Mouse (Mus musculus) embryonic facial prominence, embryonic 13.5 days (tissue): ENCODE measurements around the gene Chmp4b. TPM values are rescaled to one million over a fixed set of nuclear protein-coding genes. Genes with fewer than 3 reads are reported as not detected.

Source experiments
- ATAC-seq: fragments of 200-750 bp; cut with Nextera tagmentation; 2 replicates; pipeline ENCODE4 v1.8.0; 2017; ENCODE audit warnings: low read depth; ENCODE audit not compliant: insufficient number of reproducible peaks, insufficient read depth, low FRiP score, low TSS enrichment
- H3K27ac ChIP-seq: fragments of 300-500 bp; sonication (generic); 2 replicates; pipeline ENCODE4 v1.5.1; 2015; ENCODE audit warnings: moderate library complexity, mild to moderate bottlenecking, inconsistent platforms
- H3K27me3 ChIP-seq: fragments of 300-500 bp; sonication (generic); 2 replicates; pipeline ENCODE4 v1.6.1; 2015; ENCODE audit warnings: mild to moderate bottlenecking, inconsistent platforms
- H3K36me3 ChIP-seq: fragments of 300-500 bp; sonication (generic); 2 replicates; pipeline ENCODE4 v1.6.1; 2015; ENCODE audit warnings: mild to moderate bottlenecking, inconsistent platforms
- H3K4me1 ChIP-seq: fragments of 300-500 bp; sonication (generic); 2 replicates; pipeline ENCODE4 v1.6.1; 2015; ENCODE audit warnings: inconsistent platforms
- H3K4me2 ChIP-seq: fragments of 300-500 bp; sonication (generic); 2 replicates; pipeline ENCODE4 v1.6.1; 2015; ENCODE audit warnings: moderate library complexity, mild to moderate bottlenecking, inconsistent platforms
- H3K4me3 ChIP-seq: fragments of 300-500 bp; sonication (generic); 2 replicates; pipeline ENCODE4 v1.5.1; 2015; ENCODE audit warnings: mild to moderate bottlenecking, inconsistent platforms
- H3K9ac ChIP-seq: fragments of 300-500 bp; sonication (generic); 2 replicates; pipeline ENCODE4 v1.6.1; 2015; ENCODE audit warnings: mild to moderate bottlenecking, inconsistent platforms
- H3K9me3 ChIP-seq: fragments of 300-500 bp; sonication (generic); 2 replicates; pipeline ENCODE4 v1.6.1; 2016; ENCODE audit warnings: inconsistent platforms
- WGBS: fragments of 180-500 bp; shearing (Covaris S2); methylation state at CpG from one replicate; pipeline ENCODE4 v1.1.7; 2015; ENCODE audit warnings: mixed read lengths; 5-methylcytosine and 5-hydroxymethylcytosine counted together
- polyA plus RNA-seq: library from polyadenylated mRNA; unstranded; fragments of >200 nt; fragmentation: Nextera tagmentation; extraction: Ambion mirVana; gene quantifications from 2 replicates; pipeline ENCODE4 v1.2.1, GENCODE M21; 2015

Chmp4b gene
- polyA plus RNA-seq, 1 experiment from 2014 or later = 34.7 TPM

DNA sequence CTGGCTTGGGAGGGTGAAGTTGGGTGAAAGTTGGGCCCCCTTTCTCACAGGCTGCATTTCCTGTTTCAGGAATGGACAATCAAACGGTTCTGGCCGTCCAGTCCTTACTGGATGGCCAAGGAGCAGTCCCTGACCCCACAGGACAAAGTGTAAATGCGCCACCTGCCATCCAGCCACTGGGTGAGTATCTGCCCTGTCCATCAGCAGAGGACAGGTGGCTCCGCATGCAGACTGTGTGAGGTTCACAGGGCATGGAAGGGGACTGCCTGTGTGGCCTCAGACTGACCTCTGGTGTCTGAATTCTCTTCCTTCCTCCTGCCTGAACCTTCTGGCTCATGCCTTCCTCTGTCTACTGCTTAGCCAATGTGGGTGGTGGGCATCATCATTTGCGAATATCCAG is 29.8 kb upstream of the Chmp4b start:
- ATAC-seq = no peak
- no peak overlapping the region for H3K9ac ChIP-seq
- no peak overlapping the region for H3K4me2 ChIP-seq
- no peaks in the 10 kb centered on the region for H3K27me3 ChIP-seq
- WGBS = 77% methylated on average over 5 of the region's 5 CpGs
- no peak overlapping the region for H3K4me3 ChIP-seq
- H3K27ac ChIP-seq = no peak overlapping the region
- H3K36me3 ChIP-seq = peaks cover 37% of the 10 kb centered on the region
- H3K4me1 ChIP-seq = no peaks in the 10 kb centered on the region
- no peaks in the 10 kb centered on the region for H3K9me3 ChIP-seq

DNA sequence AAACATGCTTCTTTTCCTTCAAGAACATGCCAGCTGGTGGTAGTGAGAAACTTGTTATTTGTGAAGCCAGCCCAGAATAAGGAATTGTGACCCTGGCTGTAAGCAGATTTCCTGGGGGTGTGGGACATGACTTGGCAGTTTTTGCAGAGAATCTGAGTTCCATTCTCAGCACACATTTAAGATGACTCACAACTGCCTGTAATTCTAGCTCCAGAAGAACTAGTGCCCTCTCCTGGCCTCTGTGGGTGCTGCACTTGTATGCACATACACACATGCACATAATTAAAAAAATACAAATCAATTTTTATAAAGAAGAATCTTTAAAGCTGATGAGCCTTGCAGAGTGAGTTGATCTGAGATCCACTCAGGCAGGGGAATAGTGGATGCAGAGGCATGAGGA is 27.4 kb upstream of the Chmp4b start:
- H3K4me1 ChIP-seq = no peaks in the 10 kb centered on the region
- no peaks in the 10 kb centered on the region for H3K9me3 ChIP-seq
- H3K9ac ChIP-seq = no peak overlapping the region
- peaks cover 47% of the 10 kb centered on the region for H3K36me3 ChIP-seq
- H3K27ac ChIP-seq = no peak overlapping the region
- no peak overlapping the region for H3K4me3 ChIP-seq
- no peaks in the 10 kb centered on the region for H3K27me3 ChIP-seq
- ATAC-seq = no peak
- H3K4me2 ChIP-seq = no peak overlapping the region

DNA sequence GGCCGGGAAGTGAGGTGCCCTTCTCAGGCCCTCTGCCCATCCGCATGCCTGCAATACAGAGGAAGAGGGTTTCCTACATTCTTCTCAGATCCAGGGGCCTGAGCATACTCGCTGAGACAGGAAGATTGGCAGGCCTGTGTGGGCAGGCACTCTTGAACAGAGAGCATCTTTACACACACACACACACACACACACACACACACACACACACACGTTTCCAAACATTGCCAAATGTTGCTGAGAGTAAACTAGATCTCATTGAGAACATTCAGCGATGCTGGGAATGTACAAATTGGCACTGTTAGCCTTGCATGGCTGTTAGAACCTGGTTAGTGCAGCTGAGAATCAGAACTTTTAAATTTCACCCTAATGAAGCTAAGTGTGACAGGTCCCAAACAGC is 21.0 kb upstream of the Chmp4b start:
- no peaks in the 10 kb centered on the region for H3K4me1 ChIP-seq
- no peaks in the 10 kb centered on the region for H3K9me3 ChIP-seq
- no peak for ATAC-seq
- 77% methylated on average over 5 of the region's 5 CpGs for WGBS
- H3K27ac ChIP-seq = no peak overlapping the region
- H3K27me3 ChIP-seq = no peaks in the 10 kb centered on the region
- H3K9ac ChIP-seq = no peak overlapping the region
- peaks cover 62% of the 10 kb centered on the region for H3K36me3 ChIP-seq
- no peak overlapping the region for H3K4me3 ChIP-seq
- no peak overlapping the region for H3K4me2 ChIP-seq

DNA sequence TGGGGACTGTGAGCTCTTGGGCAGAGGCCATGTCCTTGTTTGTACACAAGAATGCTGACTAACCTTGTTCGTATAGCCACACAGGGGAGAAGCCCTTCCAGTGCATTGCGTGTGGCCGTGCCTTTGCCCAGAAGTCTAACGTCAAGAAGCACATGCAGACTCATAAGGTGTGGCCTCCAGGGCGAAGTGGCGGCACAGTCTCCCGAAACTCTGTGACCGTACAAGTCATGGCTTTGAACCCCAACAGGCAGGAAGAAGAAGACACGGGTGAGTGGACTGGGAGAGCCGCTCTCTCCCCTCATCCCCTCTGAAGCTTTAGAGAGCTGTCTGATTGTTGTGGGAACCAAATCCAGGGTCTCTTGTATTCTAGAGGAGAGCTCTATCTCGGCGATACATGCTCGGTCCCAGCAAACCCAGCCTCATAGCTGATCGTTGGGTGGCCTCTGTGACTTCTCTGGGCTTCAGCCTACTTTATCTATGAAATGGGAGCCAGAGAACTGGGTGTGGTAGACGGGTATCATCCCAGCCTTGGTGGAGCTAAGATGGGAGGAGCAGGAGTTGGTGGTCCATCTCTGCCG is 19.2 kb upstream of the Chmp4b start:
- no peaks in the 10 kb centered on the region for H3K27me3 ChIP-seq
- H3K9me3 ChIP-seq = no peaks in the 10 kb centered on the region
- H3K27ac ChIP-seq = no peak overlapping the region; the same call in 1 of the 2 replicates
- no peak overlapping the region for H3K4me2 ChIP-seq
- ATAC-seq = no peak
- peaks cover 63% of the 10 kb centered on the region for H3K36me3 ChIP-seq
- no peaks in the 10 kb centered on the region for H3K4me1 ChIP-seq
- 90% methylated on average over 16 of the region's 16 CpGs for WGBS
- no peak overlapping the region for H3K9ac ChIP-seq
- no peak overlapping the region for H3K4me3 ChIP-seq

DNA sequence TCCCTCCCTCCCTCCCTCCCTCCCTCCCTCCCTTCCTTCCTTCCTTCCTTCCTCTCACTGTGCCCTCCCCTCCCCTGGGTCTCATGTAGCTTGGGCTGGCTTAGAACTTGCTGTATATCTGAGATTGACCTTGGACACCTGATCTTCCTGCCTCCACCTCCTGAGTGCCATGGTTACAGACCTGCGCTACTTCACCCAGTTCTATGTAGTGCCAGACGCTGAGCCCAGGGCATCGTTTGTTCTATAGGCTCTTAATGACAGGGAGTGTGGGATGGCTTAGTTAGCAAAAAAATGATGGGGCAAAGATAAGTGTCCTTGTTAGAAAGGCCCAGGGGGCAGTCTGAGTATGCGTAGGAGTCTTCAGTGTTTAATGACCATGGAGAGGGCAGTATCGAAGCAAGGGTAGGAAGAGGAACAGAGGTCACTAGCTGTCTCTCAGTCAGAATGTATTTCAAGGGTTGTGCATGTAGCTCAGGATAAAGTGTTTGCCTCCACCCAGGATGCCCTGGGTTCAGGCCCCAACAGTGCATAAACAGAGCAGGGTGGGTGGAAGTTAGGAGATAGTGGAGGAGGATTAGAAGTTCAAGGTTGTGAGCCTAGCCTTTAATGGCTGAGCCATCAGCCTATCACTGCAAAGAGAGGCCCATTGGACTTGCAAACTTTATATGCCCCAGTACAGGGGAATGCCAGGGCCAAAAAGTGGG is 18.3 kb upstream of the Chmp4b start:
- no peak overlapping the region for H3K4me3 ChIP-seq
- H3K9ac ChIP-seq = no peak overlapping the region
- H3K36me3 ChIP-seq = peaks cover 65% of the 10 kb centered on the region
- 90% methylated on average over 5 of the region's 5 CpGs for WGBS
- H3K27me3 ChIP-seq = no peaks in the 10 kb centered on the region
- no peak overlapping the region for H3K27ac ChIP-seq
- H3K4me2 ChIP-seq = no peak overlapping the region
- no peak for ATAC-seq
- no peaks in the 10 kb centered on the region for H3K4me1 ChIP-seq
- peaks cover 1% of the 10 kb centered on the region; the same call in 1 of the 2 replicates for H3K9me3 ChIP-seq

DNA sequence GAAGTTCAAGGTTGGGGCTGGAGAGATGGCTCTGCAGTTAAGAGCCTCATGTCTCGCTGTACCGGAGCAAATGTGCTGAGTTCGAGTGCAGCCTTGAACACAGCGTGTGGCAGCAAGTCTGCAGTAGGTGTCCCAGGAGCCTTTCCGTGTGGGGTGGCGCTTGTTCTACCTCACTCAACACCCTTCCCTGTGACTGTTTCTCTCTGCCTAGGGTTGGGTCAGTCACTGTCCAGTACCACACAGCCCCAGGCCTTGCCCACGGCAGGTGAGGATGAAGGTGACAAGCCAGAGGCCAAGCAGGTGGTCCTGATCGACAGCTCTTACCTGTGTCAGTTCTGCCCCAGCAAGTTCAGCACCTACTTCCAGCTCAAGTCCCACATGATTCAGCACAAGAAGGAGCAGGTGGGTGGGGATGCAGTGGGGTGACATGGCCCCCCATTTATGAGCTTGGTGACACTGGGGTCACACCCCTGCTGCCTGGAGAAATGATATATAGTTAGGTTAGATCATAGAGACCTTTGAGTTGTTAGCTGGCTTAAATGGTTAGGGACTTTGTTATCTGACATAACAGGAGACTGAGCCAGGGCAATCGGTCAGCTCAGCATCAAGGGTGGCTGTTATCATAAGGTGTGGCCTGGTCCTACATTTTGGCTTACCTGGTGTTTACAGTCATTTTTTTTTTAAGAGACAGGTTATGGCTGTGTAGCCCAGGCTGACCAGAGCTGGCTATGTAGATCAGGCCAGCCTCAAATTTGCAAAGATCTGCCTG is 17.4 kb upstream of the Chmp4b start:
- H3K4me3 ChIP-seq = no peak overlapping the region
- H3K27ac ChIP-seq = no peak overlapping the region
- H3K9ac ChIP-seq = no peak overlapping the region
- H3K9me3 ChIP-seq = peaks cover 5% of the 10 kb centered on the region
- no peak overlapping the region for H3K4me2 ChIP-seq
- H3K36me3 ChIP-seq = peaks cover 66% of the 10 kb centered on the region
- no peaks in the 10 kb centered on the region for H3K27me3 ChIP-seq
- WGBS = 93% methylated on average over 9 of the region's 9 CpGs
- no peaks in the 10 kb centered on the region for H3K4me1 ChIP-seq
- ATAC-seq = no peak

DNA sequence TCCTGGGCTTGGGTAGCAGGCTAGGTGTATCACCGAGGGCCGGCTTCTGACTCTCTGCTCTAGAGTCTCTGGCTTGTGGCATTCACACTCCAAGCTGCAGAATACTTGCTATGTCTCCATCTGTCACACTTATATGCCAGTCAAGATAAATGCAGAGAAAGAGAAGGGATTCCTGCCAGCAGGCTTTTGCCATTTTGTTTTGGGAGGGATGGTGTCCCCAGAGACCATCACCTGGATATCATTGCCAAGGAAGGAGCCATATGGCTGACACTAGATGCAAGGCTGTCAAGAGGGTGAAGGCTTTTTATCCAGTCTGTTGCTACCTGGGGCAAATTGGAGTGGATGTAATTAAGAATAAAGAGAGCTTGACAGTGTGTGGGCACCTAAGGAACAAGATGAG is 15.7 kb upstream of the Chmp4b start:
- peaks cover 58% of the 10 kb centered on the region for H3K36me3 ChIP-seq
- H3K4me3 ChIP-seq = no peak overlapping the region
- ATAC-seq = no peak
- 92% methylated on average over 2 of the region's 2 CpGs for WGBS
- no peak overlapping the region for H3K27ac ChIP-seq
- no peak overlapping the region for H3K9ac ChIP-seq
- H3K4me2 ChIP-seq = no peak overlapping the region
- no peaks in the 10 kb centered on the region for H3K27me3 ChIP-seq
- no peaks in the 10 kb centered on the region for H3K4me1 ChIP-seq
- H3K9me3 ChIP-seq = peaks cover 5% of the 10 kb centered on the region

DNA sequence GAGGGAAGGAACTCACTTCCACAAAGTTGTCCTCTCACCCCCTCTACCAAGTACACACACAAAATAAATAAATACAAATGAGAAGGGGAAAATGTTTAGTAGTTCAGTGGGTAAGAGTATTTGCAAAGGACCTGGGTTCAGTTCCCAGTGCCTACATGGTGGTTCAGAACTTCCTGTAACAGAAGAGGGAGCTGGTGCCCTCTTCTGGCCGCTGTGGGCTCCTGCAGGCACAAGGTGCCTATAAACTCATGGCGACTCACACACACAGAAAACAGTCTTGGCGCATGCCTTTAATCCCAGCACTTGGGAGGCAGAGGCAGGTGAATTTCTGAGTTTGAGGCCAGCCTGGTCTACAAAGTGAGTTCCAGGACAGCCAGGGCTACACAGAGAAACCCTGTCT is 13.0 kb upstream of the Chmp4b start:
- no peak for ATAC-seq
- WGBS = 95% methylated on average over 3 of the region's 3 CpGs

DNA sequence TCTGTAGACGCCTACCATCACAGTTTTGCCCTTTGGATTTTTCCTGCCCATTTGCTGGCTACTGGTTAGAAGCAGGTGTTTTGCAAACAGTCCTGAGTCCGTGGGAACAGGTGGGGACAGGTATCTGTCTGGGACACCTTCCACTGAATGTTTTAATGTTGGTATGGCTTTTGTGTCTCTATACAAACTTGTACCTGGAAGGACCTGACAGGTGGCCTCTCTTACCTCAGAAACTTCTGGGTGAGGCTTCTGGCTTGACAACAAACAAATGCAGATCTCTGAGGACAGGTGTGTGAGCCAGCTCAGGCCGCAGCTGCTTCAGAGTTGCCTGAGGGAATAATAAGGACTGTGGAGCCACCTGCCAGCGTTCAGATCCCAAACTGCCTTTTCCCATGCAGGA is 12.4 kb upstream of the Chmp4b start:
- H3K9me3 ChIP-seq = peaks cover 5% of the 10 kb centered on the region
- no peaks in the 10 kb centered on the region for H3K4me1 ChIP-seq
- 76% methylated on average over 4 of the region's 4 CpGs for WGBS
- no peak overlapping the region for H3K27ac ChIP-seq
- H3K4me2 ChIP-seq = no peak overlapping the region
- peaks cover 69% of the 10 kb centered on the region for H3K36me3 ChIP-seq
- no peaks in the 10 kb centered on the region for H3K27me3 ChIP-seq
- ATAC-seq = no peak
- no peak overlapping the region for H3K4me3 ChIP-seq
- no peak overlapping the region for H3K9ac ChIP-seq

More for the DNA sequence above, 13.0 kb upstream of the Chmp4b start:
- H3K4me2 ChIP-seq = no peak overlapping the region
- H3K4me1 ChIP-seq = no peaks in the 10 kb centered on the region
- H3K9me3 ChIP-seq = peaks cover 5% of the 10 kb centered on the region
- no peaks in the 10 kb centered on the region for H3K27me3 ChIP-seq
- no peak overlapping the region for H3K27ac ChIP-seq
- no peak overlapping the region for H3K4me3 ChIP-seq
- no peak overlapping the region for H3K9ac ChIP-seq
- H3K36me3 ChIP-seq = peaks cover 65% of the 10 kb centered on the region

DNA sequence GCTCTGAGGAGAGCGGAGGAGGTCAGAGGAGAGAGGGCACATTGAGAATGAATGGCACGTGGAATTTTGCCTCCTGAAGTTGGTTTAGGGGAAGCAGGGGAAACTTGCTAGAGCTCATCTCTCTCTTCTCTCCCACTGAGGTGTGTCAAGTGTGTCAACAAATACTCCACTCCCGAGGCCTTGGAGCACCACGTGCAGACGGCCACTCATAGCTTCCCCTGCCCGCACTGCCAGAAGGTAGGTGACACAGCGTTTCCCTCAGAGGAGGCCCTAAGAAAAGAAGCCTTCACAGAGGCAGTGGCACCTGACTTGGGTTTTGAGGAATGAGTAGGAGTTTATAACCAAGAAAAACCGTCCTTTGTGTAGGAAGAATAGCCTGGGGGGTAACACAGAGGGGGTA is 10.3 kb upstream of the Chmp4b start:
- Histone ChIP-seq H3K9me3 (peaks cover 5% of the 10 kb centered on the region), H3K4me3 (no peak overlapping the region), H3K27me3 (no peaks in the 10 kb centered on the region), H3K36me3 (peaks cover 66% of the 10 kb centered on the region), H3K4me2 (no peak overlapping the region), H3K9ac (no peak overlapping the region), H3K27ac (no peak overlapping the region), H3K4me1 (no peaks in the 10 kb centered on the region)
- 66% methylated on average over 8 of the region's 8 CpGs for WGBS
- ATAC-seq = no peak

DNA sequence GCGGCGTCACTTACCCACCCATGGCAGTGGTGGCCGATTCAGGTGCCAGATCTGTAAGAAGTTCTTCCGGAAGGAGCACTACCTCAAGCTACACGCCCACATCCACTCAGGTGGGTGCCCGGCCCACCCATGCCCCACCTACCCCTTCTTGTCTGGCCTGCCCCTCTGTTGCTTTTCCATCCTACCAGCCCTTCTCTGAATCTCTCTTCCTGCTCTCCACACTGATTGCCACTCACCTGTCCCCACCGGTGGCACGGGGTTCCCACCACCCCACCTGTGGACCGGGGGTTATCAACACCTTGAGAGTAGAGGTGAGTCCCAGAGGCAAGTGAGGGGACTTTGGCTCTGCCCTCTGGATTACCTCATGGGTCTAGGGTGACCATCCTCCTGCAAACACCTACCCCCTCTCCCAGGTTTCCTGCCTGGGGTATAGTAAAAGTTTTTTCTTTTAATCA is 9.5 kb upstream of the Chmp4b start:
- Histone ChIP-seq H3K4me1 (no peaks in the 10 kb centered on the region), H3K27ac (no peak overlapping the region), H3K4me2 (no peak overlapping the region), H3K9me3 (peaks cover 5% of the 10 kb centered on the region), H3K36me3 (peaks cover 72% of the 10 kb centered on the region), H3K9ac (no peak overlapping the region), H3K27me3 (no peaks in the 10 kb centered on the region), H3K4me3 (no peak overlapping the region)
- ATAC-seq = peak; percentile 57; the same call in 1 of the 2 replicates
- 93% methylated on average over 9 of the region's 9 CpGs for WGBS
